Mouse (Mus musculus) megakaryocyte progenitor cell, adult 5-6 weeks (primary cell): Measurements from ENCODE around the gene 4930512M02Rik. TPM values are rescaled to one million over a fixed set of nuclear protein-coding genes. Genes with fewer than 3 reads are reported as not detected.

Experiments used
- ATAC-seq: replicated peaks from 2 replicates; pipeline ENCODE4 v1.8.0; 2016; ENCODE audit warnings: mild to moderate bottlenecking, moderate TSS enrichment, inconsistent platforms; ENCODE audit not compliant: poor library complexity
- total RNA-seq, 2 experiments: library from RNA; stranded (forward) in 1 of 2; stranded (reverse) in 1 of 2; fragments of 157-497, 149-512 nt in 1 of 2; fragments of 200-1000 nt in 1 of 2; gene quantifications; 2 replicates each; pipeline versions ENCODE4 v1.2.3 to v1.2.4; 2015 to 2017

The 4930512M02Rik gene
- total RNA-seq, 2 experiments from 2014 or later = not detected

GRCm38 (mm10) chr11:11565146-11565820, 62.4 kb downstream of the 4930512M02Rik start:
- ATAC-seq = no peak

- peak; percentile 79 for ATAC-seq
Observed at GRCm38 (mm10) chr11:11564266-11565044, 63.2 kb downstream of the 4930512M02Rik start.

DNA sequence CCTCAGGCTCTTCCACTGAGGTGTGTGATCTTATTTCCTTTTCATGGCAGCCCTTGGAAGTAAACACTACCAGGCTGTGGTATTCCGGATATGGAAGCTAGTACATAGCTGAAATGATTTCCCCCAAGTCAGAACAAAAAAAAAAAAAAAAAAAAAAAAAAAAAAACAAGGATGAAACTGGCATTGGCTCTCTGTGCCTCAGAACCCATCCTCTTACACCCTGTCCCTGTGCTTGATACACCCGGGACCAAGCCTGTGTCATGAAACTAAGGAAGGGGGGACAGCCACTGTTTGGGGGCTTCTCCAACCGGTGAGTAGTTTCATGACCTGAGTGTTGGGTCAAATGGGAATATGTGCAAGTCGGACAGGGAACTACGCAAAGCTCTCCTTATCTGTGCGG, 66.5 kb downstream of the 4930512M02Rik start:
- no peak for ATAC-seq

- ATAC-seq = no peak
Observed at GRCm38 (mm10) chr11:11559099-11559686, 68.4 kb downstream of the 4930512M02Rik start.

- ATAC-seq = peak; percentile 72
Observed at GRCm38 (mm10) chr11:11558662-11559061, 69.0 kb downstream of the 4930512M02Rik start.

GRCm38 (mm10) chr11:11557173-11557967, 70.3 kb downstream of the 4930512M02Rik start:
- peak; percentile 70 for ATAC-seq

DNA sequence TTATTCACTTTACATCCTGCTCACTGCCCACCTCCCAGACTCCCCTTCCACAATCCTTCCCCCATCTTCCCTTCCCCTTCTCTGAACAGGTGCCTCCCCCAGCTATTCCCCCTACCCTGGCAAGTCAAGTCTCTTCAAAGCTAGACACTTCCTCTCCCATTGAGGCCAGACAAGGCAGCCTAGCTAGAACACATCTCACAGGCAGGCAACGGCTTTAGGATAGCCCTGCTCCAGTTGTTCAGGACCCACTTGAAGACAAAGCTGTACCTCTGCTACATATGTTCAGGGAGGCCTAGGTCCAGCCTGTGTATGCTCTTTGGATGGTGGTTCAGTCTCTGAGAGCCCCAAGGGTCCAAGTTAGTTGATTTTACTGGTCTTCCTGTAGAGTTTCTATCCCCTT, 71.4 kb downstream of the 4930512M02Rik start:
- no peak for ATAC-seq

DNA sequence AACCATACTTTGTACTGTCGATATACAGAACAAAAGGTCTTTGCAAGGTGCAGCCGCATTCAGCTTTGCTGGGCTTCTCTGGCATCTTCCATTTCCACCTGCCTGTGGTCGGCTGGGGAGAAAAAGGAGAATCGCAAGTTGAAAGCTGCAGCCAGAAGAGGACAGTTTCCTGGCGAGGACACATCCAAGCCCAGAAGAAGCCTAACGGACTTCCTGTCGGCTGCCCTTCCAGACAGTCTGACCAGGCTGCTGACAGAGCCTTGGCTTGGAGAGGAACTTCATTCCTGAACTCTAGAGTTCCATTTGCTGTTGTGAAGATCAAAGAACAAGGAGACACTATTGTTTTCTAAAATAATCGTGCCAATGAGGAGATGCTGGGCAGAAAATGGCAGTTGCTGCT, 72.1 kb downstream of the 4930512M02Rik start:
- no peak for ATAC-seq

DNA sequence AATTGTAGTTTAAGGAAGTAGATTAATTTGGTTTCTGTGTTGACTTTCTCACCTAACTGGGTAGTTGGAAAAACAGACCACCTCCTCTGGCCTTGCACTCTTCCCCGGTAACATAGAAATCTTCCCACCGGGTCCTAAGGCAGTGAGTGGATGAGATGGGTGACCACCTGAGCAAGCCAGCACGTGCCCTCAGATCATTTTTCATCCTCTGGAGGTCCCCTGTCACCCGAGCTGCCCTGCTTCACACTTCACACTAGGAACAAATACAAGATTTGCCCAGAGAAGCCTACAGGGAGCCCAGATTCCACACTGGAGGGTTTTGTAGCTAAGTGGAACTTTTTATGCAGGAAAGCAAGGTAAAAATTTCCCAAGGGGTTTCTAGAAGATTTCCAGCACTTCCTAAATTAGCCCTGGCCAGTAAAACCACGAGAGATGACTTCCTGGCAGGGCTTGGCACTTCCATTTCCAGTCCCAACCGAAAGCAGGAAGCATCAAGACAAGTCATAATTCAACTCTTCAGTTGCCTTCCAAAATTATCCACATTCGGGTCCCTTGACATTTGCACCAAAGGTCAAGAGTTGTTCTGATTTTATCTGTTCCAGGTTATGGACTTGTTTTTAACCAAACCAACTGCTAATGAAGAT, 79.9 kb downstream of the 4930512M02Rik start:
- peak; percentile 32 for ATAC-seq

DNA sequence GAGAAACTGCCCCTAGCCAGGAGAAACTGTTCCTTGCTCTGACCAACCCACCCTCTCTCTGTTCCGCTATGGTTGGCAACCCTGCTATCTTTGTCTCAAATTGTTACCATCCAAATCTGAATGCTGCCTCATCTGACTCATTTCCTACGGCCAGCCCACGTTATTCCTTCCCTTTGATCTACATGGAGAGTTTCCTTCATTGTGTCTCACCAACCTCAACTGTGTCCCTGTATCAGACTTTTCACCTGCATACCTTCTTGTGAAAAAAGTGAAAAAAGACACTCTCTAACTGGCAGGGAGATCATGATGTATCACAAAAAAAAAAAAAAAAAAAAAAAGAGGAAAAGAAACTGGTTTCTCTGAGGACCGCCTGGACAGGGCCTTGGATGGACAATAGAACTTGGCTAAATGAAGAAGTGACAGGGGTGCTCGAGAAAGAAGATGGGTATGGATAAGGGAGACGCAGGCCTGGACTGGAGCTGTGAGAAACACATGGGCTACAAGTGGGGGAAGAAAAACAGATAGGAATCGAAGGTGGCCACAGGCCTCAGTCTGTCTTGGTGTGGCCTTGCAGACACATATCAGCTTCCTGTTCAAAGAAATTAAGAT, 80.6 kb downstream of the 4930512M02Rik start:
- peak; percentile 71 for ATAC-seq

DNA sequence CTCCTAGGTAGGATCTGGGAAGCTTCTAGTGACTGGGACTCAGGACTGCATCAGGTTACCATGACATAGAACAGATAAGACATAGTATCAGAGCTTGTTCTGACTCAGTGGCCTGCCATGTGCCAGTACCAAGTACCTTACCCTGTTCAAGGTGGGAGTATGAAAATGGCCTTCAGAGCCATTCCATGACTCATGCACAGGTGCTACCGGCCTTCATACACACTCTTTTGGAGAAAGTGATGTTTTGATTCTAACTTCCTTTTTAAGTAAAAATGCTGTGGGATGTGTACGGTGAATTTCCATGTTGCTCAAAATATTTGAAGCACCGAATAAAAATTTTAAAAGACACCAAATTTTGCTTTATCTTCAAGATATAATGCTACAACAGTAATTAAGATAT, 81.7 kb downstream of the 4930512M02Rik start:
- no peak for ATAC-seq

Other genes starting within 250 kb of the 4930512M02Rik start
- 1.6 and 3.0 TPM in 2 replicates for gene Spata48, start 165.7 kb downstream of the 4930512M02Rik start, total RNA-seq (2015)
- gene Spata48, start 165.7 kb downstream of the 4930512M02Rik start, total RNA-seq (2017) = 0.21 and 0.84 TPM in 2 replicates
- 1.8 and 2.8 TPM in 2 replicates for gene Zpbp, start 165.4 kb downstream of the 4930512M02Rik start, total RNA-seq (2015)
- 0.88 and 1.3 TPM in 2 replicates for gene Zpbp, start 165.4 kb downstream of the 4930512M02Rik start, total RNA-seq (2017)
- 155 and 160 TPM in 2 replicates for gene Ikzf1, start 57.2 kb upstream of the 4930512M02Rik start, total RNA-seq (2015)
- 58.3 and 84.0 TPM in 2 replicates for gene Ikzf1, start 57.2 kb upstream of the 4930512M02Rik start, total RNA-seq (2017)
- gene Fignl1, start 181.1 kb upstream of the 4930512M02Rik start, total RNA-seq (2015) = 60.0 and 75.1 TPM in 2 replicates
- gene Fignl1, start 181.1 kb upstream of the 4930512M02Rik start, total RNA-seq (2017) = 82.4 and 96.9 TPM in 2 replicates